Mouse (Mus musculus) layer of hippocampus, postnatal 36 days (tissue): Measurements from ENCODE around the gene Cep57l1. TPM values are rescaled to one million over a fixed set of nuclear protein-coding genes. Genes with fewer than 3 reads are reported as not detected.

Experiments
- DNase-seq, 2 experiments: peaks; one replicate each; pipeline ENCODE4 v3.0.0; 2022
- microRNA-seq, 2 experiments: library from miRNA; unstranded; fragments of <30 nt; microRNA quantifications; one replicate each; pipeline ENCODE4 v1.2.0; 2021
- total RNA-seq, 2 experiments: library from RNA; stranded (reverse); gene quantifications; 2 replicates each; pipeline ENCODE4 v1.2.3; 2021

The Cep57l1 gene
- total RNA-seq, 2 experiments from 2014 or later, result 7.0 to 7.9 TPM

DNA sequence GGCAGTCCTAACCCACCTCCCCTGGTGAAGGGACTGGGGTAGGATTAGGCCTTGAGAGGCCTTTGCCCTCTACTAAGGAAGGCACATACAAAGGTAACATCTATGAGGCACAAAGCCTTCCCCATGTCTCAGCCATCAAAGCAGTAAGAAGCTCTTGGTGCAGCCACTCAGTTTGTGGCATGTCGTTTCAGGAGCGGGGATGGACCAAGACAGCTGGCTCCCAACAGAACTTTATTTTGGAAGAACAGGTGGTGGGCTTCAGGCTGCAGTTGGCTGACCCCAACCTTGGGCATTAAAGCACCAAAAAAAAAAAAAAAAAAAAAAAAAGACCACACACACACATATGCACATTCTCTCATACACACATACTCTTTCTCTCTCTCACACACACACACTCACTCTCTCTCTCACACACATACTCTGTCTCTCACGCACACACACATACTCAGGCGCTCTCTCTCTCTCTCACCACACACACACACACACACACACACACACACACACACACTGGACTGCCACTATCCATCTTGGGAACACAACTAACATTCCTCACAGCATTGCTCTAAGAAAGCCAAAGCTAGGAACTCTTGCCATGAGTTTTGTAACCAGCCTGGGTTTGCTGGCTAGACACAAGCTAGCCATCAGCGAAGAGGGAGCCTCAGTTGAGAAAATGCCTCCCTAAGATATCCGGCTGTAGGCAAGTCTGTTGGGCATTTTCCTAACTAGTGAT, 133.7 kb downstream of the Cep57l1 start:
- DNase-seq, result no peak

DNA sequence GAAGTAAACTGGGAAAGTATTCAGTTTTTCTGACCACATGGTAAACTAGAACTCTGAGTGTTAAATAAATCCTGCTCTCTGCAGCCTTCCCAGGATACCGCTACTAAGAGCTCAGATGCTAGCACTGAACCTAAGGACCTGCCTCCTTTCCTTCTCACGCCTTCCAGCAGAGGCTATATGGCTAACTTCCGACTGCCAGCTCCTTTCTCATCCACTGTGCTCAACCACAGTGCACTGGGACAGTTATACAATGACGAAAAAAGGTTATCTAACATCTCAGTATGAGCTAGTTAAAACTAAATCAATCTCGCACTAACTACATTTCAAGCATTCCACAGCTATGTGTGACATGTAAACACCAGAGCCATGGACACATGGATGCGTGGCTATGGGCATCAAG, 134.4 kb downstream of the Cep57l1 start:
- DNase-seq, result no peak

GRCm38 (mm10) chr10:41674362-41674761, 135.3 kb downstream of the Cep57l1 start:
- DNase-seq, result no peak

DNA sequence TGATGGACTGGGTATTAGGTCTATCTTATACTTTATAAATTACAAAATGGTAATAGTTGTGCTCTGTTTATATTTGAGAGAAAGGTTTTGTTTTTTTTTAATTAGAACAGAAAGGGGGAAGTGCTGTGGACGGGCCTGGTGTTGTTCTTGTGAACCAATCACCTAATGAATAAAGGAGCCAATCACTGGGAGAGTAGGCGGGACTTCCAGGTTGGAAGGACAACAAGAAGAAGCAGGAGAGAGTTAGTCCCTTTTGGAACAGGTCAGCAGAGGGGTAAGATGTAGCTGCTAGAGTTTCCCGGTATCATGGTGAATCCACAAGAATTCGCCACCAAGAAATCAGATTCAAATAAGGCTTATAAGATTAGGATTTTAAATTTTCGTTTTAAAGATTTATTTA, 139.5 kb downstream of the Cep57l1 start:
- no peak for DNase-seq

Small RNAs within 50 kb of the gene (microRNA-seq; reads per million reads assigned to microRNA genes)
- 0 reads per million in 2 experiments for gene Mir3473b

Other genes with a start within 250 kb of the Cep57l1 start
- gene Ccdc162, start 93.2 kb downstream of the Cep57l1 start, total RNA-seq, result under 1 TPM; 0.78 to 0.80 TPM
- gene Sesn1, start 64 bp upstream of the Cep57l1 start, total RNA-seq, result 10 to 100 TPM; 47.1 to 51.7 TPM
- gene Armc2, start 208.6 kb upstream of the Cep57l1 start, total RNA-seq, result 1 to 10 TPM; 9.4 to 9.5 TPM